Mouse (Mus musculus): ENCODE measurements around the gene Smurf2.
A peak's percentile ranks its signal among the peaks of the same experiment; 100 is the strongest.
"Not testable (repeated sequence)": the region's sequence is repeated elsewhere in the genome, so short reads cannot be mapped to it uniquely, and the experiment has no call there.

Smurf2 gene

DNA sequence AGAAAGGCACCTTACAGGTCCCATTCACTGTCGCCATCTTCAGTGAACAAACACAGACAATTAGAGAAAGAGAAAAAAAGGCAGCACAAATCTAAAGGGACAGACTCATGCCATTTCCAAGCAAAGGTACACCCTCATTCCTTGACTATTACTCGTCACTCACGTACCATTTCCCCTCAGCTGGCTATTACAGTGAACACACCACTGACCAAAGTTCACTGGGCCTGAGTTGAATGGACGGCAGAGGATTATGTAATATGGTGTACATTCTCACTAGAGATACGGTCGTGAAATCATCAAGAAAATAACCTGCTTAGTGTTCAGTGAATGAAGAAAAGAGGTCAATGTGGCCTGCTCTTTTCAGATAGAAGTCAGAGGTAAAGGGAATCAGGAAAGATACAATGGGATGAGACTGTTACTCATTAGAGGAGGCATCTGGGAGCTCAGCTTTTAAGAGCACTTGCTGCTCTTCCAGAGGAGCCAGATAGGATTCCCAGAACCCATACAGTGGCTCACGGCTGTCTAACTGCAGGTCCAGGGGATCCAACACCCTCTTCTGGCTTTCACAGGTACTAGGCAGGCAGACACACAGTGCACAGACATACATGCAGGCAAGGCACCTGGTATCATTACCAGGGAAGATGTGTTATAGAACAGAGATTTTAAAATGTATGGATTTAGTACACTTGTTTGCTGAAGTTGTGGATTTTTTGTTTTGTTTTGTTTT lies 107.9 kb downstream of the Smurf2 start:
- DNase-seq (ENCODE audit: low spot score in 2 of 2) = no peak

DNA sequence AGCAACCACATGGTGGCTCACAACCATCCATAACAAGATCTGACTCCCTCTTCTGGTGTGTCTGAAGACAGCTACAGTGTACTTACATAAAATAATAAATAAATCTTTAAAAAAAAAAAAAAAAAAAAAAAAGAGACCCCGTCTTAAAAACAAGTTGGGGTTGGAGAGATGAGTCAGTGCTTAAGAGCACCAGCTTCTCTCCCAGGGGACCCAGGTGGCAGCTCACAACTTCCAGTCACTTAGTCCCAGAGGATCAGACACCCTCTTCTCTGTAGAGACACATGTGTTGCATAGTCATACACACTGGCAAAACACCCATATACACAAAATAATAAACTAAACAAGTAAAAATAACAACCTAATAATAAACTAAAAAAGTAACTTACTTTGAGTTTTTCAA lies 113.1 kb downstream of the Smurf2 start:
- DNase-seq (ENCODE audit: low spot score in 2 of 2) = not testable (repeated sequence)

DNA sequence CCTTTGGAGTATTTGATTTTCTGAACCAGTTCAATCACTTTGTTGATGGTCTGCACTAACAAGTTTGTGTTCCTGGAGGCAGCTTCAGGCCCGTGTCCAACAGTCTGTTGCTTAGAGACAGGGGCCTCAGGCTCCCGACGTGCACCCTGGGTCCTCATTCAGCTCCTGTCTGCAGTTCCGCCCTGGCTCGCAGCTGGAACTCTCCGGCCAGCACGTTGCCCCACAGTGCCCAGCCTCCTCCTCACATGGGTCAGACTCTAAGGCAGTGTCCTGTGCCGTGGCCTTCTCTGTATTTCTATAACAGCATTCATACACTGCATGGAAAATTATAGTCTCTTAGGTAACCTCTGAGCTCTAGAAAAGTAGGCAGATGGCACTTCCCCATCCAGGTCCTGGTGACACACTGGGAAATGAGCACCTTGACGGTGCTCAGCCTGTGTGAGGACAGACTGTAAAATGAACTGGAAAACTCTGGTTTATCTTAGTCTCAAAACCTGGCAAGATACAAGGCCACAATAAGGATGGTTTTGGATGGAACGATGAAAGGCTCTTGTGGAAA lies 118.4 kb downstream of the Smurf2 start:
- DNase-seq (ENCODE audit: low spot score in 2 of 2) = no peak

DNA sequence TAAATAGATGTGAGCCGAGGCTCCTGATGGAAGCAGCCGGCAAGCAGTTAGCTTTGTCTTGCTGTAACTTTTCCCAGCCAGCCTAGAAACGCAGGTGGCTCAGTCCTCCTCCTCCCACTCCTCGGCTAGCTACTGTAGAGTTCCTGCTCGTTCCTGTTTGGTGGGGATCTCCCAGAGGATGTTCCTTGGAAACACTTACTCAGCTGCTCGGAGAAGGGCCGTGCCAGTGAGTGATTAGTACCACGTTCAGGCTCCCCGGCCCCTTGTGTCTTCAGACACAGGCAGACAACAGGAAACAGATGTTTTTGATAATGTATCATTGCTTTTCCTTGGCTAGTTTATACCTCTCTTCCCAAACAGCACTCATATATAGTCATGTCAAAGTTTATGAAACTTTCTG lies 124.8 kb downstream of the Smurf2 start:
- no peak for DNase-seq (ENCODE audit: low spot score in 2 of 2)

DNA sequence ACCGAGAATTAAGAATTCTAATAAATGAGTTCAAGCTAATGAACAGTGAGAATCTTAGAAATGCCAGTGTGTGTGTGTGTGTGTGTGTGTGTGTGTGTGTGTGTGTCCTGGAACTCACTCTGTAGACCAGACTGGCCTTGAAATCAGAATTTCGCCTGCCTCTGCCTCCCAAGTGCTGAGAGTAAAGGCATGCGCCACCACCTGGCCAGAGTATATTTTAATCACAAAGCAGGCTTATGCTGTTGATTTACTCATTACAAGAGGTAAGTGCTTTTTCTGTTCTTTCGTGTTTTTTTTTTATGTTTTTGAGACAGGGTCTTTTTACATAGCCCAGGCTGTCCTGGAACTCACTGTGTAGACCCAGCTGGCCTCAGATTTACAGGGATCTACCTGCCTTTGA lies 126.7 kb downstream of the Smurf2 start:
- no peak for DNase-seq (ENCODE audit: low spot score in 2 of 2)

DNA sequence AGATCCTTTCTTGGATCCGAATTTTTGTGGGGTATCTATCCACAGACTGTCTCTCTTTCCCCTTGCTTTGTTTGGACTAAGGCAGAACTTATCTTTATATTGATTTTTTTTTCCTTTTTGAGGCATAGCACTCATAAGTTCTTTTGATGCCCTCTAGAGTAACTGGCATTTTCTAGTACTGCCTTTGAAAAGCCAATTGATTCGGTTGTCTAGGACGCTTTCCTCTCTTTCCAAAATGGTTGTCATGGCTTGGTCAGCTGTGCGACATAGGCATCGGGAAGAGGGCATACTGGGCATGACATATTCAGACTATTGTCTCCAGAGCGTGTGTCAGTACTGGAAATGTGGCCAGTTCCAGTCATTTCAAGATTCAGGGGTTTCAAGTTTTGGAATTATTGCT lies 130.9 kb downstream of the Smurf2 start:
- no peak for DNase-seq (ENCODE audit: low spot score in 2 of 2)

DNA sequence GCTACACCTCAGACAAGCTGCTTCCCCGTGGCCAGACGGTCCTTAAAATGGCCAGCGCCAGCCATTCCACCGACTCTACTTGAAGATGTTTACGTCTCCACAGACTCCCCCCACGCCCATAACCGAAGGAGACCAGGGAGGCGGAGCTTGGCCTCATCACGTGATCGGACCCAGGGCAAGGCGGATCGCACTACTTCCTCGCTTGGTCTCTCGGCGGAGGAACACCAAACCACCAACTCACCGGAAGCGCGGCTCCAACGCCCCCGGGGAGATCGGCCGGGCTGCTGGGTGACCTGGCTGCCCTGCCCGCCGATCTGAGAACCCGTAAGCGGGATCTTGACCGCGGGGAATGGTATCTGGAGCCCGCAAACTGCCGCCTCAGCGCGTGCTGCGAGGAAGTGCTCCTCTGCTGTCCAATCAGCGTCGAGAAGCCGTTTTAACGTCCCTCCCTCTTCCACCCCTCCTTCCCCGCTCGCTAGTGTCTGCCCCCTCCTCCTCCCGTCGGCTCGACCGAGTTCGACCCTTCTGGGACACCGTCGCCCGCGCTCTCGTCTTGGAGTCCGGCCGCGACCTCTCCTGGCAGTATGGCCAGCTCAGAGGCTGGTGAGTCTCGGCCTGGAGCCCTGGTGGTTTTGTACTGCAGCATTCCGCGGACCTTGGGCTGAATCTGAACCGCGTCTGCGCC lies 131.6 kb downstream of the Smurf2 start, which contains the start of the genes Ddx5 and Cep95:
Gene Ddx5, minus strand, starts transcription at position 411 of the 685 bp plus-strand sequence.
Gene Cep95, plus strand, starts transcription at position 478 of the 685 bp plus-strand sequence.
- DNase-seq (ENCODE audit: low spot score in 2 of 2) = peak in 1 of 2 experiments; percentile 95

DNA sequence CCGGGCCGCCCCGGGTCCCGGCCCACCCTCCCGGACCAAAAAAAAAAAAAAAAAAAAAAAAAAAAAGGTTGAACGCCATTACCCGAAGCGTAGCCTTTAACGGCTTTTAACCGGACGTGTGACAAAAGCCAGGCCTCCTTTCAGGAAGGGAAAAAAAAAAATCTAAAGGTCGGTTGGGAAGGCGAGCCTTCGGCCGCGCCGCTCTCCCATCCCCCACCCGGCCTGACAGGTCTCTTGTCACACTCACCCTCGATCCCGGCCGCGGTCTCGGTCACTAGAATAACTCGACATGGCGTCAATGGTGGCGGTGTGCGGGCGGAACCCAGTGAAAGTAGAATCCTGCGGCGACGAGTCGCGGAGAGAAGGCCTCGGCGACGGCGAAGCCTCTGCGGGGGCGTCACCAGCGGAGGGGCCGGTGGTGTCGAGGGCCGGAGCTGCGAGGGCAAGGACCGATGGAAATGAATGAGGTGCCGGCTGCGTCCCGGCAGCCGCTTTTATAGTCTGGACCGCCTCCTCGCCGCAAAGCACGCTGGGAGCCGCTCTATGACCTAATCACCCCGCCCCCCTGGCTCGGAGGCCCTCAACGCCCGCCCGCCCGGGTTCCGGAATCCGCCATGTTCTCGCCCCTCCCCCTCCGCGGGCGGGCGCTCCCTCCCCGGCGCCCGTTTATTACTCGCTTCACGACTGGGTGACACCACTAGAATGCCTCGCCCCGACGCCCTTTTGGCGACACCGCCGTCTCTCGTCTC lies 132.3 kb downstream of the Smurf2 start:
- peak; percentile 98 to 99 for DNase-seq (ENCODE audit: low spot score in 2 of 2)

DNA sequence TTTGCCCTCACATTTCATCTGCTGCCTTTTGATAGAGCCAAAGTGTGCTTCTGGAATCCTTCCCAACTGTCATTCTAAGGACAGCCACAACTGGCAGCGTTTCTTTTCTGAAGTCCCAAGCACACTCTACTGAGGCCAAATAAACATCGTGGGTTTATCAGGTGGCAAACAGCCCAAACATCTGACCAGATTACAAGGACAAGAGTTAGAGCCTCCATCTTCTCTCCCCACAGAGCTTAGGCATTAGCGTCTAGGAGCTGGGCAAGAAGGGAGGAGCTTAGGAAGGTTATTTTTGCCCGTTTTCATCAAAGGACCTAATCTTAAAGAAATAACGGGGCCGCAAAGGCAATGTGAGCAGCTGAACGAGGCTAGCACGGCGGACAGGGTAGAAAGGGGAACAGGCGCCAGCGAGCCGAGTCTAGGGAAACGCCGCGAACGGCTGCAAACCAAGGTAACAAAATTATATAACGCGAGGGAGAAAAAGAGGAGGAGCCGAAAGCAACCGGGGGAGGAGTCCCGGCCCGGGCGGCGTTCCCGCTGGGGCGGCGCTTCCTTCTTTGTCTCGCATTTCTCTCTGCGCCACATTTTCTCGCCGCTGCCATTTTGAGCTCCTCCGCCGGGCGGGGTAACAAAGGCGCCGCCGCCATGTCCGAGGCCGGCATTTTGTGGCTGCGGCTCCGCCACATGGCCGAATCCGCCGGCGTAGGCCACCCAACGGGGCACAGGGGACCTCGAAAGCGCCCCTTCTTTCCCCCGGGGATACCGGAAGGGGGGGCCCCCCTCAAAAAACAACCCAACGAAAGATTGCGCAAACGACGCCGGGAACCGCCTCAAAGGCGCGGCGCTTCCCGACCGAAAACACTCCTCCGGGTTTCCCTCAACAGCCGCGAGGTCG lies 133.1 kb downstream of the Smurf2 start:
- peak; percentile 86 to 89 for DNase-seq (ENCODE audit: low spot score in 2 of 2)

DNA sequence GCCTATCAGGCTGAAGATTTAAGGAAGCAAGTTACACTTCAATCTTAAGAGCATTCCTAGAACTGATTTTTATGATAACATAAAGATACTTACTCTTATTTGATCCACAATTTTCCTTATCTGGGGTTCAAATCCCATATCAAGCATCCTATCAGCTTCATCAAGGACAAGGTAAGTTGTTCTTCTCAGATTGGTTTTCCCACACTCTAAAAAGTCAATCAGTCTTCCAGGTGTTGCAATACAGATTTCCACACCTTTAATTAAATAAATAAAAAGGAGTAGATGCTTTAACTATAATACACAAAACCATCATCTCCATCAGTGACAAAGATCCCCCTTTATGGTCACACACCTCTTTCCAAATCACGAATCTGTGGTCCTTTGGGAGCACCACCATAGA lies 135.5 kb downstream of the Smurf2 start:
- no peak for DNase-seq (ENCODE audit: low spot score in 2 of 2)

DNA sequence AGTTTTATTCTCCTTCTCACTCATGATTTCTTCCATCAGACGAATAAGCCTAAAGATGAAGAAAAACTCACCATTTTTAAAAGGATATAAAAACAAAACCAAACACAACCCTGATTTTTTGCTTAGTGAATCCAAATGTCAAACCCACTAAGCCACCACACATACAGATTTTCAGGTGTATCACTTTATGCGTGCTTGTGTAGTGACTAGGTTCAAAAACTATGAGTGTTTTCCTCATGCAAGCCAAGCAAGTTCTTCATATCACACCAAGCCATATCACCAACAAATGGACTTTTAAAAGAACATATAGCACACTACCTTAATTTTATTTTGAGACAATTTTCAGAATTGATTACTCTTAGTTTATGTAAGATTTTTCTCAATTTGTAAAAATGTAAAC lies 136.0 kb downstream of the Smurf2 start:
- no peak for DNase-seq (ENCODE audit: low spot score in 2 of 2)

DNA sequence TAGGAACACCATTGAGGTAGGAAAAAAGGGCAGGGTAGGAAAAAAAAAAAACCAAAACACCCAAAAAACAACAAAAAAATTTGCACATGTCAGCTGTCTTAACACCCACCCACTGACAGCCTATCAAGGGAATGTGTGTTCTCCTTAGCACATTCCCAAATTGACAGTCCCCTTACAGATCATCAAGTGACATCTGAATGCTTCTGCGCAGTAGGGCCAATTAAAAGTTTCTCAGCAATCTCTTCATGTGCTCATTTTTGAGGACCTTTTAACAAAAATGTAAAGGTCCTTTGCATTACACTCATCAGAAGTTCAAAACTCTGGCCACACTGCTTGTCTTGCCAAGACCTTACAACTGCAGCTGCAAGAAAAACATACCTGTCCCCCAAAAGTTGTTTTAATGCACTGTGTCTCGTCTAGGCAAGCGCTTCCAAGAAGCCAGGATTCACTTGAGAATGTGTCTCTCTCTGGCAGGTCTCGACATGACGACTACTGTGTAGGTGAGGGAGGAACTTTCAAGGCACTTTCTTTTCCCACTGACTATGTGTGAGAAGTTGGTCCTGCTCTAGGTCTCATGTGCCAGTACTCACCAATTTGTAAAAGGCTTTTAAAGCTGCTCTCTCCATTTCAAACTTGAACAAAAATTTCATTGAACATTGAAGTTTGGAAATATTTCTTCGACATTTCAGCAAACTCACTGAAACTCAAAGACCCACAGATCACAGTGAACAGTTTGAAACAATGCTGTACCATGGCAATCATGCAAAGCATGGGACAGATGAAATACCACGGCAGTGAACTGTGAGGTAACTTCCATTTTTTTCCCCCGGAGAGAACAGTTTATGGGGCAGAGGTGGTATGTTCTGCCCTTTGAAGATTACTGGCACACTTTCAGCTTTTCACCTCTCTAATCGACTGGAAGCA lies 137.4 kb downstream of the Smurf2 start:
- no peak for DNase-seq (ENCODE audit: low spot score in 2 of 2)

DNA sequence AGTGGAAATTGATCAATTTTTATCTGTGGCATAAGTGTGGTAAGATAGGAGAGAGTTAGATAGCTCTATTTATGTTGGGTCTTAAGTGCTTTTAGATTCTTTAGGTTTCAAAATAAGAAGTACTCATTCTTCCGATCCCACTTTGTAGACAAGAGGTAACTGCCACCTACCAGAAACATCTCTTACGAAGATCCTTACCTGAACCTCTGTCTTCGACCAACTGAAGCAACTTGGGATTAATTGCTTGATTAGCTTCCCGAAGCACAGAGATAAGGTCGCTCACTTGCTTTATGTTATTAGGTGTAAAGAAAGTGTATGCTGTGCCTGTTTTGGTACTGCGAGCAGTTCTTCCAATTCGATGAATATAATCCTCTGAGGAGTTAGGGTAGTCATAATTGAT lies 138.2 kb downstream of the Smurf2 start:
- DNase-seq (ENCODE audit: low spot score in 2 of 2) = not testable (repeated sequence)

DNA sequence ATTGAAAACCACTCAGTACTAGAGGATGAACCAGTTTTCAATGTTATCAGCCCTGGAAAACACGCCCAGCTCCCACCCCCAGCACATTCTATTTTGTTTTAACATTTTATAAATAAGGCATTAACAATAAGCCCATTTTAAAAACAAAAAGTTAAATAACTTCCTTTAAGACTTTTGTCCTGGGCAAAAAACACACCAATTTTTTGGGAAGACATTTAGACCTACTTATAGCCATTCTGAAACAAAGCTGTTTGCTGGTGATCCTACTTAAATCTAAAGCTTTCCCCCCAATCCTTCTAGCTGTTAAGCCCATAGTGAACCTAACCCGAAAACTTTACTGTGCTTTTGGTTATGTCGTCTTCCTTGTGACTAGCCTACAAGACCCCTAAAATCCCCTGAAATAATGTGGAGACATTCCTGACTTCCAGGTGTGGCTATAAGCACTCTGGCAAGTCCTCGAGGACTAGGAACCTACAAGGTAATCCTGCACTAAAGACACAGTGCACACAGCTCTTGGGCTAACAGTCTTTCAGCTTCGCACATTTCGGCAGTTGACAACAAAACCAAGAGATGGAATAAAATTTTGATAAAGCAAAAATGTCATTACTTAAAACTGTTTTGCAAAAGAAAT lies 139.8 kb downstream of the Smurf2 start:
- DNase-seq (ENCODE audit: low spot score in 2 of 2) = no peak

DNA sequence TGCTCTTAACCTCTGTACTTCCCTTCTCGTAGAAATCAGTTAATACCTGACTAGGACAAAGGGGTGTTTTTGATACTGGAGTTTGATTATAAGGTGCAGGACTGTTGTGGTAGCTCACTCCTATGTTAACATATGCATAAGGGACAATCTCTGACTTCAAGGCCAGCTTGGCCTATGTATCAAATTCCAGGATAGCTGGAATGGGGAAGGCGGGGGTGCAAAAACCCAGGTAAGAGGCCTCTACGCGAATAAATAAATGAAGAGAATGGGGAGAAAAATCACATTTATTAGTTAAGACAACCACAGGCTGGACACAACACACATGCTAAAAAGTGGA lies 140.5 kb downstream of the Smurf2 start:
- DNase-seq (ENCODE audit: low spot score in 2 of 2) = no peak

DNA sequence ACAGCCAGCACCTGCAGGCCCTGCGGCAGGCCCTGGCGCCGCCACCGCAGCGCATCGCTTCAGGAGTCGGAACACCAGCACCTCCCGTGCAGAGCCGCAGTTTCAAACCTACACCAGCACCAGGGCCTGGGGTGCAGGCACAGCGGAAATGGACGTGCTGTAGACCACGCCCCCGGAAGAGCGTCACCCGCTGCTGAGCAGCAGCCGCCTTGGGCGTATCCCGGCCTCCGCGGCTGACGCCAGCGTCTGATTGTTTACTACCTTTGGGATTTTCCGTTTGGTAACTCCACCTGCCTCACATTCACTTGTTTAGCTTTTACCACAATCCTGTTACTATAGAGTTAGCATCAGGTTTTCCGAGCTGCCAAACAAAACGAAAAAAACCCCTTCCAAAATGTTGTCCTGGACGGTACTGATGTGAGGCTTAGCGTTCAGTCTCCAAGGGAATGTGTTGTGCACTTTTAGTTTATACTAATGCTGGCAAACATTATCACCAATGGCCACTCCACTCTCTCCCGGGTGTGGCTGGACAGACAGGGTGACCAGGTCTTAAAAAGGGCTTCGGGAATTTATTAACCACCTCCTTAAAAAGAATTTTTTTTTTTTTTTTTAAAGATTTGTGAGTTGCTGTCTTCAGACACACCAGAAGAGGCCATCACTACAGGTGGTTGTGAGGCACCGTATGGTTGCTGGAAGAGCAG lies 141.0 kb downstream of the Smurf2 start, which contains the start of gene Polg2:
Gene Polg2, minus strand, starts transcription at position 150 of the 701 bp plus-strand sequence.
- peak in 1 of 2 experiments; percentile 89 for DNase-seq (ENCODE audit: low spot score in 2 of 2)

DNA sequence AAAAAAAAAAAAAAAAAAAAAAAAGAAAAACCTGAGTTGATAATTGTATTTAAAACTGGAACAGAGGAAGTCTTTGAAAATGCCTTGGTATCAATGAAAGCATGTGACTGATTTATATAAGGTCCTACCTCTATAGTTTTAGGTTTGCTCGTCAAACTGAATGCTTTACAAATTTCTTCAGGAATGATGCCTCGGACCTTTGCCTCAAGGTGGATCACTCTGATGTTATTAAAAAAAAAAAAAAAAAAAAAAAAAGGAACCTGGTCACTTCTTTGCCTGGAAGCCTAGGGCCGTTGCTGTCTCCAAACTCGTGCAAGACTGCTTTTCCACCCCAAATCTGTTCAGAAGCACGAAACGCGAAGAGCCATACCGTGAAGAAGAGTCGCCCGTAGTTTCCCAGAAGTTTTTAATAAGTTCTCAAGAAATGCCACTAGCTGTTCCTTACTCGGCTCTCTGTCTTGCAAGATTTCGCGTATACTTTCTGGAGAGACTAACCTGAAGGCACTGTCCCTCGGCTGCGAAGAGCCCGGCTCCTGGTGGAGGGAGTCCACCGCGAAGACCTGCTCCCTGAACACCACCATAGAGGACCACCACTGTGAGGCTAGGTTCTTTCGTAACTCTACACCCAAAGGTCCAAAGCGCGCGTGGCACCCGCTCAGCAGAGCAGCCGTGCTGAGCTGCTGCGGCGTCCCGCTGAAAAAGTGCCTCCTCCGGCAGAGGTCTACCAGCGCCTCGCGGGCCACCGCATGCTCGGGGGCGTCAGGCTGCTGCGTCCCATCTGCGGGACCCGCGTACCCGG lies 141.7 kb downstream of the Smurf2 start:
- peak in 1 of 2 experiments; percentile 85 for DNase-seq (ENCODE audit: low spot score in 2 of 2)

DNA sequence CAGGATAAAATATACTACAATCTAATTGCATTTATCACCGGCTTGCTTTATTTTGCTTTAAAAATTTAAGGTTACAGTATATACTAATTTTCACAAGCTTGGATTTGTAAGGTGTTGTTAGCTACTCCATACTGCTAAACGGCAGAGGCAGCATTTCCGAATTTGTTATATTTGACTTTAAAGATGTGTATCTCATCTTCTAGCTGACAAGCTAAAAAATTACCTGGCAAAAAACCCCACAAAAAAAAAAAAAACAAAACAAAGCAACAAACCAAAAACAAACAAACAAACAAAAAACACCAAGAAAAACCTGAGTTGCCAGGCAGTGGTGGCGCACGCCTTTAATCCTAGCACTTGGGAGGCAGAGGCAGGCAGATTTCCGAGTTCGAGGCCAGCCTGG lies 142.4 kb downstream of the Smurf2 start:
- DNase-seq (ENCODE audit: low spot score in 2 of 2) = no peak
